Mouse (Mus musculus) ES-CJ7 (cell line): ENCODE results near the gene Ppia.
A peak's percentile ranks its signal among the peaks of the same experiment; 100 is the strongest.
"Not testable (repeated sequence)": the region's sequence is repeated elsewhere in the genome, so short reads cannot be mapped to it uniquely, and the experiment has no call there.

Experiments
- DNase-seq: peaks from one replicate; pipeline ENCODE4 v3.0.0; 2011; ENCODE audit warnings: low read depth, low spot score

The Ppia gene

DNA sequence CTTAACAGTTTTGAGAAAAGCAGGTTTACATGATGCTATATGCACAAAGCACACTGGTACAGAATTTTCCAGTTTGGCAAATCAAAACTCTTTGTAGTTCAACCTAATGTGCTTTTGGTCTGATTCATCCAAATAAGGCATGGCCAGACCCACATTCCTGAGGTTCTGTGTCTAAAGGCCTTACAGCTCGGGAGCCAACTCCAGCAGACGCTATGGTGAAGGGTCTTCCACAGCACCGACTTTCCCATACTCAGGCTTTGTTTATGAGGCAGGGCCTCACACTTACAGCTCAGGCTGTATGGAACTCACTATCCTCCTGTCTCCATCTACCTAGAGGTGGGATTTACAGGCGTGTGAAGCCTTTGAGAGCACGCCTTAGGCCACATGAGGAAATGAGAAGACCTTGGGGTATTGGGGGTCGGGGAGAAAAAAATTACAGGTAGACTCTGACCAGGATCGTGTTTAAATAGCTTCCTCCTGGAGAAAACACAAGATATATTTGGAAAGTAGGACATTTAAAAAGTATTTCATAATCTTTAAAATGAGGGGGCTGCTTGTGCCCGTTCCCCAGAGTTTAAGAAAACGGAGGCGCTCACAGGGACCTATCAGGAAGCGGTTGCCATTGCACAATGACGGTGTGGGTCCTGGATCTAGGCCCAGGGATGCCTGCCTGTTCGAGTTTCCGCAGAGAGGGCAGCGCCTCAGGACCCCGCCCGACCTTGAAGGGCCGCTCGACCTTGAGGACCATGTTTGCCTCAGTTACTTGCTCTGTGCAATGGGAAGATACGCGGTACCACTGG is at the start of gene Ppia:
Gene Ppia (plus strand): TSS at position 693 of the 800 bp plus-strand sequence.
- DNase-seq: peak; percentile 83

DNA sequence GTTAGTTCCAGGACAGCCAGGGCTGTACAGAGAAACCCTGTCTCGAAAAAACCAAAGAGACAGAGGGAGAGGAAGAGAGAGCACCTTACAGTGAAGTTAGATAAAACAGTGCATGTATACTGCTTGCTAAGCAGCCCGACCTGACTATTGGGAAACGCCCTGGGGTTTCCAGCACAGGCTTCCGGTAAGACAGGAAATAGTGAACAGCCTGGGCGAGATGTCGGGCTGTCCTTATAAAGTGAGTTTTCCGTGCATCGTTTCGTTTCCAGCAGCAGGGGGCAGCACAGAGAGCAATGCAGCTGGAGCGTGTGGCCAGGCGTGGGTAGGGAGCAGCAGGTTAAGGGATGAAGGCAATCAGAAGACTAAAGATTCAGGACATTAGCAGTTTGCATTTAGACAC is 49.4 kb upstream of the Ppia start:
- peak; percentile 95 for DNase-seq

DNA sequence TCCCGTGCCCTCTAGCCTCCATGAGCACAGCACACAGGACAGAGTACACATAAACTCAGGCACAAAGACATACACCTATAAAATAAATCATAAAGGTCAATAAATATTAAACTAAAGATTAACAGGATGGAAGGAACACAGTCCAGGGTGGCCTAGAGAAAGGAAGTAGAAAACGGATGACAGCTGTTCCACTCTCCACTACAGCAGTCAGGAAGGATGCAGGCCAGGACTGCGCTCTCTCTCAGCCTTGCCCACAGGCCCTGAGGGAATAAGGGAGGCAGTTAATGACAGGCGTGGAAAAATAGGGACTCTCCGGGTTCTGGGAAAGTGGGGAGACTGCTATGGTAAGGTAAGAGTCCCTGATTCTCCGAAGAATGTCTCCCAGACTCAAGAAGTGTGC is 48.8 kb upstream of the Ppia start:
- DNase-seq: no peak

- no peak for DNase-seq
These were observed 48.1 kb upstream of the Ppia start for GRCm38 (mm10) chr11:6367156-6367555.

DNA sequence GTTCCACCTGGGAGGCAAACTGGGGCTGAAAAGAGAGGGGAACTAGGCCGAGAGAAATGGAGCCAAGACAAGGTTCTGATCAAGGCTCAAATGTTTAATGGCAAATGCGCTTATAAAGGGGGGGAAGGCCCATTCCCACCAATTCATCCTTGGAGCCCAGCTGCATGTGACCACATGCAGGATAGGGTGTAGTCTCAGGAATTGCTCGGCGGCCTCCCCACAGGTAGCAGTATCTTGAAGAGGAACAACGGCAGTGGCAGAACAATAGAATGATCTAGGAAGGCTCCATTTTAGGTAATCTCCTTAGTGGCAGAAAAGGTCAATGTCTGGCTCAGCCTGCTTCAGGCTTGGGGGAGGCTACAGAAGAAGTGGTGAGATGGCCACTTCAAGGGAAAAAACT is 47.3 kb upstream of the Ppia start:
- DNase-seq: not testable (repeated sequence)

DNA sequence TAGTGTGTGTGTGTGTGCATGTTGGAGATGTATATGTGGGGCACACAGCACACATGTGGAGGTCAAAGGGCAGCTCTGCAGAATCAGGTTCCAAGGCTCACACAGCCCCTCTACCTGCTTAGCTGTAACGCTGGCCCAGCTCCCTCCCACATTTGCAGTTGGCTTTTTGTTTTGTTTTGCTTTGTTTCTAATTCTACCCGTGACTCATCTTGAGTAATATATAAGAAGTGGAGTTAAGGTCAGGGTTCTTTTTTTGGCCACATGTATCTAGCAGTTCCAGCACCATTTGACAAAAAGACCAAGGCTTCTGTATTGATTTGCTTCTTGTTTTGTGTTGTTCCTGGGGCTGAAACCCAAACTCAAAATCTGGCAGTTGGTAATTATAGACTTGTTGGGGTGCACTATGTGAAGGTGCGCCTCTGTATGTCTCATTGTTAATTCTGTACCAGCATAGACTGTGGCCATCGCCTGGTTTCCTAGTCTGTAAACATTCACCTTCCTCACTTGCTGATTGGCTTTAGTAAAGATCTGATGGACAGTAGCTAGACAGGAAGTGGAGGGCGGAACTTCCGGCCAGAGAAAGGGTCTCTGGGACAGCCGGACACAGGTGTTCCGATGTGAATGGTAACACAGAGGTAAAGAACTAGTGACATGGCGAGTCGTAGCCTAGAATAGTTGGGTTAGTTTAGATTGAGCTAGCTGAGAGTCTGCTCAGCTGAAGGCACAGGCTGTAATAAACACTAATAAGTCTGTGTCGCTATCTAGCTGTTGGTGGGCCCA is 43.7 kb upstream of the Ppia start:
- DNase-seq: peak; percentile 56

GRCm38 (mm10) chr11:6372784-6373183 is 42.5 kb upstream of the Ppia start:
- peak; percentile 60 for DNase-seq

- no peak for DNase-seq
These were observed 34.3 kb upstream of the Ppia start for GRCm38 (mm10) chr11:6380916-6381315.

- no peak for DNase-seq
These were observed 27.0 kb upstream of the Ppia start for GRCm38 (mm10) chr11:6388126-6388725.

DNA sequence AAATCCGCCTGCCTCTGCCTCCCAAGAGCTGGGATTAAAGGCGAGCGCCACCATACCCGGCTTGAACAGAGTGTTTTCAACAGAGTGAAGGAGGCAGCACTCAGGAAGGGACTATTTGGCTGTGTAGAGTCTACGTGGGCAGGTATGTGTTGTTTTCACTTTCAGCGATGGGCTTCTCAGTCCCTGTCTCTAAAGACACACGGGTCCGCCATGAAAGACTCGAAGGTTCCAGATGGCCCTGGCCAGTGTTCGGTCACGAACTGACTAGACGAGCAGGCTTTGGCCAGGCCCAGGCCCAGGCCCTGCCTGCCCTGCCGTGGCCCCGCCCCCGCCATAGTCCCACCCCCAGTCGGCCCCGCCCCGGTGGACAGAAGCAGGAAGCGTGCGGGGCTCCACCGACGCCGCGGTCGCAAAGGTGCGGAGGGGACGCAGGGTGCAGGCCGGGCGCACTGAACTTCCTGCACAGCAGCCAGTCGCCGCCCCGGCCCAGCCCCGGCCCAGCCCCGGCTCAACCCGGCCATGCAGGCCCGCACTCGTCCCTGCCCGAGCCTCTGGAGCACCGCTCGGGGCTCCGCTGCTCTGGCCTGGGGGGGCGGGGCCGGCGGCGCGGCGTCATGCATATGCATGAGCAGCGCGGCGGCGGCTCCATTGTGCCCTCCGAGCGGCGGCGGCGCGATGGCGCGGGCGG is 26.4 kb upstream of the Ppia start, which contains the start of gene Zmiz2:
Gene Zmiz2 (plus strand): TSS at position 349 of the 688 bp plus-strand sequence.
- DNase-seq: peak; percentile 87

DNA sequence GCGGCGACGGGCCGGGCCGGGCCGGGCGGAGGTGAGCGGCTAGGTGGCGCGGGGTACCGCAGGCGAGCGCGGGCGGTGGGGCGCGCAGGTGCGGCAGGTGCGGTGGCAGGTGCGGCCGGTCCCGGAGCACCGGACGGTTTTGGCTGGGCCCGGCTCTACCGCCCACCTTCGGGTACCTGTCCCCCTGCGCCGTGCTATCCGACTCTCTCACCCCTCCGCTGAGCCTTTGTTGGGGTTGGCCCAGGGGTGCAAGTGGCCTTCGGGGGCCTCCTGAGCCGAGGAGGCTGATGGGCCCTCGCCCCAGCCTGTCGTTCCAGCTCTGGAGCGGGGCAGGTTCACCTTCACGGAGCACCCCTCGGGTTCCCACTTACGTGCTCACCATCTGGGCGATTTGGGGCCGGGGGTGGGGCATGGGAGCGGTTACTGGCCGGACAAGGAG is 25.7 kb upstream of the Ppia start:
- no peak for DNase-seq

DNA sequence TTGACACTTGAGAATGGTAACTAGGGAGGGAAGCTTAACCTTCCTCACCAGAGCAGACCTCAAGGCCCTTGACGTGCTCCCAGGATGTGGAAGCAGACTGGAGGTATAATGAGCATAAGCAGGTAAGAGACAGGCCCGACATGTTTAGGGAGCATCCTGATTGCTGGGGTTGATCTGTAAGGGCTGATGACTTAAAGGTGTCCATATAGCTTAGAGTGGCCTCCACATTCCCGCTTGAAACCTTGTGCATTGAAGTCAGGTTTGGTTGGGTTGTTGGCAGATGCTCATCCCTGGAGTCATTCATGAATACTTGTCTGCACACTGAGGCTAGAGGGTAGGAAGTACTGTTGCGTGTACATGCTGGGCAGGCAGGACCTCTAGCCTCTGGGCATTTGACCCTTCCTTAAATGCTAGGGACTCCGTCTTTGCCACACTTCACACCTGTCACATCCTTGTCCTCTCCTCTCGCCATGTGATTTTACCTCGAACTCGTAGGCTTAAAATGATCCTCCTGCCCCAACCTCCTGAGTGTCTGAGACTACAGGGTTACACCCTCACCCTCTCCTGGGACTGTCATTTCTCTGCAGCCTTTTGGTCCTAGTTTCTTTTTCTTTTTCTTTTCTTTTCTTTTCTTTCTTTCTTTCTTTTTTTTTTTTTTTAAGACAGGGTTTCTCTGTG is 24.7 kb upstream of the Ppia start:
- DNase-seq: no peak

DNA sequence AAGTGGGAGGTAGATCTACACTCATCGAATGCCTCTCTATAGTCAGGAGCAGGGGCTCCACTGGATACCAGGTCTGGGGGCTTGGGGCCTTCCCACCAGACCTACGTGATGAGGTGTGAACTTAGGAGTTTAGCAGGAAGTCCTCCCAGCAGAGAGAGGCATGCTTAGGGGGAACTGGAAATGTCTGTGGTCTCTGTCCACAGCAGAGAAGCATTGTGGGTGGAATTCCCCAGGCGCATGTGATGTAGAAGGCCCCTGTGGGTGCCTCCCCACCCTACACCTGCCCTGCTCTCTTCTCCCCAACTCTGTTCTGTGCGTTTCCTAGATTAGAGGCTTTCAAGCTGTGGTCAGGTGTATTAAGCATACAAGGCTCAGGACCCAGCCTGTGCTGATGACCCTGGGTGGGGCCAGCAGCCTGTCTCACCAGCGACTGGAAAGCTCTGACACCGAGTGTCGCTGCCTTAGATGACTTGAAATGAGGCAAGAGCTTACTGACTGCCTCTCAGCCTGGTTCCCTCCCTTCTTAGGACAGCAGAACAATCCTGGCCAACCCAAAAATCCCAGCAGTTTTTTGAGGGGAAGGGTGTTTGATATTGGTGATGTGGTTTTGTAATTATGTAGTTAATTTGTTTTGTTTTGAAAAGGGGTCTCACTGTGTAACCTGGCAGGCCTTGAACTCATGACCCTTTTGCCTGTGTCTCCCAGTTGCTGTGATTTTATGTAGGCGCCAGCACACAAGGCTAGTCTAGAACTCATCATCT is 23.5 kb upstream of the Ppia start:
- DNase-seq: no peak

GRCm38 (mm10) chr11:6392857-6393256 is 22.4 kb upstream of the Ppia start:
- DNase-seq: no peak

DNA sequence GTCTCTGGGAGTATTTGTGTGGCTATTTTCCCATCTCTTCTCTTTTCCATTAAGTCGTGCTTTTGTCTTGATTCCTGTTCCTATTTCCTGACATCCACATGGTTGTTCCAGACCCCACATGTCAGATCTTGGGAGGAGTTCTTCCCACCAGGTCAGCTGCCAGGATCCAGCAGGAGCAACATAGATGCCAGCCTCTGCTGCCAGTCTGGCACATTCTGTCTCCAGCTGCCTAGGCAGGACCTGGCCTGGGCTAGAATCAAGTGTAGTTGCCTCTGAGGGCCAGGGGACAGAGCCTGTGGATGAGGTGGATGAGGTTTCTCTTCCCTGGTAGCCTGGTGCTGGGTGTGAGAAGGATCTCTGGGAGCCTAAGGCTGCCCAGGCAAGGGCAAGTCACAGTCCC is 21.4 kb upstream of the Ppia start:
- DNase-seq: no peak

DNA sequence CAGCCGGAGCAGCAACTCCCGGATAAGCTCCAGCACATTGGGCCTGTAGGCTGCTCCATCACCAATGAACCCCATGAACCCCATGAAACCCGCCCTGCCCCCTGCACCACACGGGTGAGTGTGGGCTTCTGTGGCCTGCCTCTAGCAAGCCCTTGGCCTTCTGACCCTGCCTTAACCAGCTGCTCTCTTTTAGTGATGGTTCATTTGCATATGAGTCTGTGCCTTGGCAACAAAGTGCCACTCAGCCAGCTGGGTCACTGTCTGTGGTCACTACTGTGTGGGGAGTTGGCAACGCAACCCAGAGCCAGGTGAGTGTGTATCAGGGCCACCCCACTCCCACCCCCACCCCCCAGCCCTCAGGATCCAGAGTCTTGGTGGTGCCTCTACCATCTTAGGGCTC is 19.7 kb upstream of the Ppia start:
- no peak for DNase-seq

- no peak for DNase-seq
These were observed 17.1 kb upstream of the Ppia start for GRCm38 (mm10) chr11:6398141-6398540.

- peak; percentile 91 for DNase-seq
These were observed 12.4 kb upstream of the Ppia start for GRCm38 (mm10) chr11:6402515-6403510.

DNA sequence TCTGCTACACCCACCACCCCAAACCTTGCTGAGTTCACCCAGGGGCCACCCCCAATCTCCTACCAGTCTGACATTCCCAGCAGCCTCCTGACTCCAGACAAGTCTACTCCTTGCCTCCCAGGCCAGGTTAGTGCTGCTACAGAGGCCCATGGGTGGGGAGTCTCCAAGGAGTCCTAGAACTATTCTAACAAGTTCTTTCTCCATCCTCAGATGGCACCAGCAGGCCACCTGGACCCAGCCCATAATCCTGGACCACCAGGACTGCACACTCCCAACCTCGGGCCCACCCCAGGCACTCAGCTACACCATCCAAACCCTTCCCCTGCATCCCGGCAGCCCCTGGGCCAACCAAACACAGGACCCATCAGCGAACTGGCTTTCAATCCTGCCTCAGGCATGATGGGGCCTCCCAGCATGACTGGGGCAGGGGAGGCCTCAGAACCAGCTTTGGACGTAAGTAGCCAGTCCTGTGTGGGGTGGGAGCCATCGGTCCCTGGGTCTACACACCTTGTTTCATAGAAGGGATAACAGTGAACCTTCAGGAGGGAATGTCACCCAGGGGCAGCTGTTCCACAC is 11.3 kb upstream of the Ppia start:
- DNase-seq: no peak
